Mouse (Mus musculus) kidney, postnatal 14 days (tissue): ENCODE results near the gene Neu3.
A peak's percentile ranks its signal among the peaks of the same experiment; 100 is the strongest.

Source experiments
- DNase-seq: peaks from one replicate; pipeline ENCODE4 v3.0.0; 2022; ENCODE audit warnings: mixed read lengths

Neu3 gene

DNA sequence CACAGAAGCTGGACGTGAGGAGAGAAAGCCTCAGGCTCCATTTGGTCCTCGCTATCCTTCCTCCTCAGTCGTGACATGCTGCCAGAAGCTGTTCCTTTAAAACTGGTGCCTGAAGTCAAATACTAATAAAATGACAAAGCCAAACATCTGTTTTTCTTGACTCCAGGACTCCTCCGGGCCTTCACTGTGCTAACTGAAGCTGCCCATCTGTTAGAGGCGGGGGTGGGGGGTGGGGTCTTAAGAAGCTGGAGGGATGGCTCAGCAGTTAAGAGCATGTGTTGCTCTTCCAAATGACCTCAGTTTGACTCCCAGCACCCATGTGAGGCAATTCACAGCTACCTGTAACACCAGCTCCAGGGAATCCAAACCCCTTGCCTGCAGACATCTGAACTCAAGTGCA, 39.7 kb downstream of the Neu3 start:
- DNase-seq, result peak; percentile 12

DNA sequence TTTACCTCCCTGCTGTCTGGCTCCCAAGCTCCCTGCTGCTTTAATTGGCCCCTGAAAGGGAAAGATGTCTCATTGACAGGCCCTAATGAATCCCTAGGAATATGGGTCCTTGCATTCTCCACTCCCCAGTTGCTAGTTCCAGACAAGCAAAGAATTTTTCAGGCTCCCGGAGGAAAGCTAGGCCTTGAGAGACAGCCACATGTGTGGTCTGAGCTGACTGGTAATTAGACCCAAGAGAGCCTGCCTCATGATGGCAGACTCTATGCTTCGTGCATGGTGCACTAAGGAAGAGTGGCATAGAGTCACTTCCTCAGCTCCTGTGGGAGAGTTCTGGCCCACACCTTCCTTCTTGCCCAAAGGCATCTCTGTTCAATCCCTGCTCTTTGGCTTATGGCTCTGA, 40.3 kb downstream of the Neu3 start:
- no peak for DNase-seq

DNA sequence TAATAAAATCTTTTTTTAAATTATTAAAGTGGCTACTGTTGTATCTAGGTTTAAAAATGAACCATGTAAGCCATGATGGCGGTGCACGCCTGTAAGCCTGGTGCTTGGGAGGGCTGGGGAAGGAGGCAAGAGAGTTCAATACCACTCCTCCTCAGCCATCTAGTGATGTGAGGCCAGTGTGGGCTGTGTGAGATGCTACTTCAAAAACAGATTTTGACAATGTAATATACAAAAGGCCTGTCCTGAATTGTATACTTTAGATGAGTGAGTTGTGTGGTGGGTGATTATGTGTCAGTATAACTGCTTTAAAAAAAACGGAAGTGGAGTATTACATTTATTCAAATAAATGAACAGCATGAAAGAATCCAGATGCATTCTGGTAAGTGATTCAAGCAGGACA, 41.4 kb downstream of the Neu3 start:
- DNase-seq, result no peak

DNA sequence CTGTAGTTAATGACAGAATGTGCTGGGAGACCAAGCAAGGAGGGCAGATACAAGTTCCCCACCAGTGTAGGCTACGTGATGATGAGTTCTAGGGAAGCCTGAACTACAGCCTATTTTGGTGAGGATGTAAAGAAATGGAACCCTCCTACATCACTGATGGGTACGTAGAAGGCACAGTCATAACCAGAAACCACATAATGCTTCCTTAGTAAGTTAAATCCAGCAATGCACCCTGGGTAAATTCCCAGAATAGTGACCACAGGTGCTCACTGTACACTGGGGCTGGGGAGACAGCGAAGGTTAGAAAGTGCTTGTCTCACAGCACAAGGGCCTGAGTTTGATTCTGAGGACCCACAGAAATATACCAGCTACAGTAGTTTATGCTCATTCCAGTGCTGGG, 42.7 kb downstream of the Neu3 start:
- DNase-seq, result no peak

DNA sequence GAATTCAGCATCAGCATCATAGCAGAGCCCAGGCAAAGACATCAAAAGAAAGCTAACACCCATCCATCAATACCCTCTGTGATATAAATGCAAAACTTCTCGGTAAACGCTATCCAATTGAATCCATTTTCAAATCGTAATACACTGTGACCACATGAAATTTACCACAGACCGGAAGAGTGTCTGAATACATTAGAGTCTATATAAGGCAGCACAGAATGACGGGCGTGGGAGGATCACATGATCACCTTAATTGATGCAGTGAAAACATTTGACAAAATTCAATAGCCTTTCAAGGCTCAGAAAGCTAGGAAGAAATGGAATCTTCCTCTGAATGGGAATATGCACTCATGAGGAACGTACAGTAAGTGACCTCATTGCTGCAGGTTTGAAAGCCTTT, 44.8 kb downstream of the Neu3 start:
- no peak for DNase-seq

DNA sequence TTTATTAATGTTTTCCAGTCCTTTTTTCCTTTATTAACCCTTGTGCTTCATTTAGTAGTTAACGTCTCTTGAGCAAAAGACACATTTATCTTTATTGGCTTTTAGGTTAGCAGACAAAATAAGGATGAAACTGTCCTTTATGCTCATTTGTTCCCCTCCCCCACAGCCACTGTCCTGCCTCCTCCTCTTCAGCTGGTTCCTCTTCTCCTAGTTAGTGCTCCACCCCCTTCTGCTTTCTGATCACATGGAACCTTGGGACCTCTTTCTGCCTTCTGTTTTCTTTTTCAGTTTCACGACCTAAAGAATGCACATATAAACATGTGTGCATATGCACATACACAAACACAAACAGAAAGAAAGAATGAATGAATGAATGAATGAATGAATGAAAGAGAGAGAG, 46.3 kb downstream of the Neu3 start:
- DNase-seq, result no peak

DNA sequence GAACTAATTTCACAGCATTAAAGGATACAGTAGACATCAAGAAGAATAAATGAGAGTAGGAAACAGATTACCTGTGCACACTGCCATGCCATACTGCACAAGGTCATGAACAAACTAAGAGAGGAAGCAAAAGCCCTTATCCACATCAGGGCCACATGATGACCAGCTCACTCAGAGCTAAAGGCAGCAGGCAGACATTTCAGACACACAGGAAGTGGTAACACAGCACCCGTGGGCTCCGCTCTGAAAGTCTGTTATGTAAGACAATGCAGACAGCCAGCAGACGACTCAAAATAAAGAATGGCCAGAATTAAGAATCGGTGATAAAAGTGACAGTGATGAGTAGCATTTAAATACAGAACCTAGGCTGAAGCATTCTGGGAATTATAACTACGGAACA, 46.8 kb downstream of the Neu3 start:
- no peak for DNase-seq

DNA sequence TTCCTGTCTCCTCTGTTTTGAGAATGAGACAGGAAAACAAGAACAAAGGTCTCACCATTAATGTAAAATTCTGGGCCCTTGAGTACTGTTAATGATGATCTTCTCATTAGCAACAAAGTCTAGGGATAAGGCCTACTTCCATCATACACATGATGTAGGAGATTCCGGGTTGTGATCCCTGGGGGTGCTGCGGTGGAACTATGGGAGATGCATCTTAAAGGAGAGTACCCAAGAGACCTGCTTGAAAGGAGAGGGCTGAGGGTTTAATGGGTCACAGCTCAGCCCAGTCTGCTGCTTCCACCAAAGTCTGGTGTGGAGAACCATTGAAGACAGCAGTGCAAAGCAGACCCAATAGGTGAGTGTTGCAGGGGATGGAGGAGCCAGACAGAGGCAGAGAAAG, 65.0 kb downstream of the Neu3 start, which contains the start of gene Olfr521:
TSS of gene Olfr521 (plus strand) at position 301 of the 400 bp plus-strand sequence.
- no peak for DNase-seq
